Mouse (Mus musculus) urinary bladder, postnatal 4 days (tissue): Measurements from ENCODE around the gene Rpl18a.

ENCODE experiments used
- DNase-seq, 2 experiments: peaks; one replicate each; pipeline ENCODE4 v3.0.0; 2021 to 2022; ENCODE audit warnings: low spot score in 2 of 2

The Rpl18a gene

GRCm38 (mm10) chr8:70897021-70897680, at the start of gene Rpl18a:
Rpl18a (minus strand) TSS chr8:70897412.
- peak; percentile 91 to 93 for DNase-seq

DNA sequence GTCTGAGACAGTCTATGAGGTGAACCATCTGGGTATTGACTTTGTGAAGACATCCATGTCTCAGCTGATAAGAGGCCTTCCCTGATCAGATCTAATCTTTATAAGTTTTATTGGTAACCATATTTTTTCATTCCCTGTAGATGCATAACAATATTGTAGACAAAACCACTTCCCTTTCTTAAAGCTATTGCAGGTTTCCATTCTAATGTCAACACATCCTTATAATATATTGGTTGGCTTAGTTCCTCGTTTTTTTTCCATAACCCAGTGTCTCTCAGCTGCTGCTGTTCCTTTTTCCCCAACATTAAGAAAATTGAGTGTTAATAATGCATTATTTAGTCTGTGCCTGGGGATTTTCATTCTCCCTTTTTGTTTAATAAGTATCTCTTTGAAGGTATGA, 46.0 kb upstream of the Rpl18a start:
- DNase-seq: no peak

DNA sequence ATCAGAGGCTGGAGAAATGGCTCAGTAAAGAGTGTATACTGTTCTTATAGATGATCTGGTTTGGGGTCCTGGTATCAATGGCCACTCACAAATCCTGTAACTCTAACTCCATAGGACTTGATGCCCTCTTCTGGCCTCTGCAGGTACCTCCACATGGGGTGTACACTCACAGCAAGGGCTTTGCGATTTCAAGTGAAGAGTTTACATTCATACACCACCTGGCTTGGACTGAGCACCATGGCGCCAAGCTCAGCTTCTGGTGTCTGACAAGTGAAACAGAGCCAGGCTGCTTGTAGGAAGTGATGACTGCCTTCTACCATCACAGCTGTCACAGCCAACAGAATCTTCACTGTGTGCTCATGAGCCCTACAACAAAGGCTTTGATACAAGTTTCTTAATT, 44.3 kb upstream of the Rpl18a start:
- DNase-seq: no peak

DNA sequence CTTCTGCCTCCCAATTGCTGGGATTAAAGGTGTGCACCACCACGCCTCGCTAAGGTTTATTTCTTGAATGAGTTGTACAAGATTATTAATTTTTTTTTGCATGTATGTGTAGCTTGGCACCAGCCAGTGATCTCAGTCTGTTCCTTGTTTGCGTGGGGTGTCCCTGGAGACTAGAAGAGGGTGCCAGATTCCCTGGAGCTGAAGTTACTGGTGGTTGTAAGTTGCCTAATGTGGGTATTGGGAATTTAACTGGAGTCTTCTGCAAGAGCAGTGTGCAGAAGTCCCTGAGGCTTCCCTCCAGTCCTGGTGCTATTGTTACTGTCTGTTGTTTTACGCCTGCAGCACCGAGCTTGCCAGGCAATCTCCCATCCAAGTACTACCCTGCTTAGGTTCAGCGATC, 40.0 kb upstream of the Rpl18a start:
- DNase-seq: no peak

DNA sequence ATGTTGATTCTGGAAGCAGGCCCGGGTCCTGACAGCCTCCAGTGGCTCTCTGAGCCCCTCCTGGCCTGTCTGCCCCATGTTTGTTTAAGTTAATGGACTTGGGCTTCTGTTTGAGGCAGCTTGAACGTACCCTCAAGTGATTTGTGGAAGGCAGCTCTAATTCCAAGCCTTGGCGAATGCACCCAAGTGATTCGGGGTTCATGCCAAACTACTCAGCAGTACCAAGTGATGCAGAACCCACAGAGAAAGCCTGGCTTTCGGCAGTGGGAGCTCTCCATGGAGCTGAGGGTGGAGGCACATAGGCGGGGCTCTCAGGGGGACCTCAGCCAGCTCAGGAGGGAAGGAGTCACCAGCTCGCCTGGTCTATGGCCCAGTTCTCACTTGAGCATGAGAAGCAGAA, 37.6 kb upstream of the Rpl18a start:
- no peak for DNase-seq

- no peak for DNase-seq
These were observed 35.8 kb upstream of the Rpl18a start for GRCm38 (mm10) chr8:70933036-70933435.

- no peak for DNase-seq
These were observed 34.5 kb upstream of the Rpl18a start for GRCm38 (mm10) chr8:70931731-70932130.

DNA sequence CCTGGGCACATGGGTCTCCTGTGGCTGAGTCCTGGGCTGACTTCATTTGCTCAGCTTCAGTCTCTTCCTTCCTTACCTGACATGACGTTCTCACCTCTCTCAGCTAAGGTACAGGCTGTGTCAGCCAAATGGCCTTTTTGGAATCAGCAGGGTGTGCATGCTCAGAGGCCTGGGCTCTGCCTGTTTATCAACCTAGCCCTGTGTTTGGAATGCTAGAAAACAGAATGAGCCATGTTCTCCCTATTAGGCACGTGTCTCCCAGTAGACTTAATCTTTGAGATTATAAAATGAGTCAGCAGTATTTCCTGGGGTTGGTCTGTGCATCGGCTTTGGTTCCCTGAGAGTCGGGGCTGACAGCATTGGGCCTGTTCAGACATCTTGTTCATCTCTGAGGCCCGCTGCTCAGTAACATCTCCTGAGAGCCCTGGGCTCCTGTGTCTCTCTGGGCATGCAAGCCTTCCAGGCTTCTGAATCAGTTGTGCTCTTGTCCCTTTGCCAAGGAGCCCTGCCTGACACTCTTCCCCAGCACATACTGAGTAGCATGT, 31.6 kb upstream of the Rpl18a start:
- DNase-seq: no peak

- DNase-seq: no peak
These were observed 30.9 kb upstream of the Rpl18a start for GRCm38 (mm10) chr8:70928096-70928495.

DNA sequence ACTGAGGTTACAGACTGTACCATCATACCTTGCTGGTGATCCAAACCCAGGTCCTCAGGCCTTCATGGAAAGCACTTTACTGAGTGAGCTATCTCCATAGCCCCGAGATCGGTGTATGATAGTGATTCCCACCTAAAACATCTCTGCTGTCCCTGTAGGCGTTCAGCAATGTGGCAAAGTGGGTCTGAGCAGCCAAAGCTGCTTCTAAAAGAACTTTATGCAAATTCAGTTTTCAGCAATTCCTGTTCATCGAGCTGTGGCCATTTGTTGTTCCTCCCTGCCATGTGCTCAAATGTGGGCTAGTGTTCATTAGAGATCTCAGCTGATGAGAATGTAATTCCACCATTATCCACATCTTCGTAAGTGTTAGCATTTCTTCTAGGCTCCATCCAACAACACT, 29.2 kb upstream of the Rpl18a start:
- DNase-seq: no peak

DNA sequence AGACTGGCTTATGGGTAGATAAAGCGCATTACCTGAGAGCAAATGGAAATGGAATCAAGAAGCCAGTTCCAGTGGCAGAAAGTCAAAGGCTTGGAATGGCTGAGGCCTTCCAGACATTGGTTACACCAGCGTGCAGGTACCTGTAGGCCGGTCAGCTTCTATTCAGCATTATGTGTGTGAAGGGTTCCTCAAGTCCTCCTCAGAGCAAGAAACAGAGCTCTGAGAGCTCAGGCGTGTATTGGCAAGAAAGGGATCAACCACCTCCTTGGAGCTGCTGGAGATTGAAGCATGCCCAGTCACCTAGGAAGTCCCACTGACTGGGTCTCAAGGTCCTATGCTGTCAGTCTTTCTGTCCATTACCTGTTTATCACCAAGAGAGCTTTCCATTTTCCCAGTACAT, 28.5 kb upstream of the Rpl18a start:
- DNase-seq: no peak

DNA sequence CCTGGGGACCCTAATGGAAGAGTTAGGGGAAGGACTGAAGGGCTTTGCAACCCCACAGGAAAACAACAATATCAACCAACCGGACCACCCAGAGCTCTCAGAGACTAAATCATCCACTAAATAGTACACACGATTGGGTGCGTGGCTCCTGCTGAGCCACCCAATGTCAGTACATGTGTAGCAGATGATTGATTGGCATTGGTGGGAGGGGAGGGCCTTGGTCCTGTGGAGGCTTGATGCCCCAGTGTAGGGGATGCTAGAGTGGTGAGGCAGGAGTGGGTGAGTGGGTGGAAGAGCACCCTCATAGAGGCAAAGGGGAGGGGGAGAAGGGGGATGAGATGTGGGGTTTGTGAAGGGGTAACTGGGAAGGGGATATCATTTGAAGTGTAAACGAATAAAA, 26.9 kb upstream of the Rpl18a start:
- DNase-seq: no peak

DNA sequence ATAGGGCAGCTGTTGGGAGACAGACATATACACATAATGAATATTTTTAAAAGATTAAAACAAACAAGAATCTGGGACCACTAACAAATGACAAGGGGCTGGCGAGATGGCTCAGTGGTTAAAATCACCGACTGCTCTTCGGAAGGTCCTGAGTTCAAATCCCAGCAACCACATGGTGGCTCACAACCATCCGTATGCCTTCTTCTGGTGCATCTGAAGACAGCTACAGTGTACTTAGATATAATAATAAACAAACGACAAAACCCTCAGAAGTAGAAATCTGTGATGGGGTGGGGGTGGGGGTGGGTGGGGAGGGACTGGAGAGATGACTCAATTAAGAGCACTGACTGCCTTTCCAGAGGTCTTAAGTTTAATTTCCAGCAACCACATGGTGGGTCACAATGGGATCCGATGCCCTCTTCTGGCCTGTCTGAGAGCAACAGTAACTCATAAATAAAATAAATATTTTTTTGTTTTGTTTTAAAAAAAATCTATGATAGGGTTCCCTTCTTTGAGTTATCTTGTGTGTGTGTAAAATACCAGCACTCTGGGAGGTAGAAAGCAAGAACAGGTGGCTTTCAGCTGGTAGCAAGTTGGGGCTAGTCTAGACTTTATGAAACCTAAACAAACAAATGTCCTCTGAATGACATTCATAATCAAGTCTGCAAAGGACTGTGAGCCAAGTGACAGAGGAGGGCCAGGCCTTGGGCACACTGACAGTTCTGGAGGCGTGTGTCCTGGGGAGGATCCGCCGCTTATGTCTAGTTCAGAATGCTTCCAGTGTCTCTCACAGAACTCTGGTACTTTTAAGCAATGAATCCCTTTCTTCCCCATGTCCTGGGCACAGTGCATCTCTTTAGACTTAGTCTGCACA, 23.1 kb upstream of the Rpl18a start:
- no peak for DNase-seq

DNA sequence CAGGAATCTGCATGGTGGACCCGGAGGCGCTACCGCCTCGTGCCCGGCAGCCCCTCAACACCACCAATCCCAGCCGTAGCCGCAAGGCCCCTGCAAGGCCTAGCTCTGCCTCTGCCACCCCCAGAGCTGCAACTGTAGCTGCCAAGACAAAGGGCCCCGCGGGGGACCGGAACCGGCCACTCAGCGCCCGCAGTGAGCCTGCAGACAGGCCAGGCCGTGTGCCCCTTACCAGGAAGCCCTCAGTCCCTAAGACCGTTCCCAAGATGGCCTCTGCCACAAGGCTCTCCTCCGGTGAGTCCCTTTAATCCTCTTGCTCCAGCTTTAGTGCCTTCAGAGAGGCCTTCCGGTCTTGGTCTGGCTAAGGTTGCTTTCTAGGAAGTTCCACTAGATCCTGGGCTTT, 17.5 kb upstream of the Rpl18a start:
- DNase-seq: no peak

GRCm38 (mm10) chr8:70913523-70913922, 16.3 kb upstream of the Rpl18a start:
- DNase-seq: no peak

DNA sequence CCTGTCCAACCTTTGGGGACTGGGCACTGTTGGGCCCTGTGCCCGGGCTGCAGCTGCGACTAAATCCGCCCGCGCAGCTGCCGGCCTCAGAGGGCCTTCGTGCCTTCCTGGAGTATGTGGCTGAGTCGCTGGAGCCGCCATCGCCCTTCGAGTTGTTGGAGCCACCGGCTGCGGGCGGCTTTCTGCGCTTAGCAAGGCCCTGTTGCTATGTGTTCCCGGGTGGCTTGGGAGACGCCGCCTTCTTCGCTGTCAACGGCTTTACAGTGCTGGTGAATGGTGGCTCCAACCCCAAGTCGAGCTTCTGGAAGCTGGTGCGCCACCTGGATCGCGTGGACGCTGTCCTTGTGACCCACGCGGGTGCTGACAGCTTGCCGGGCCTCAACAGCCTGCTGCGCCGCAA, 15.7 kb upstream of the Rpl18a start:
- no peak for DNase-seq

GRCm38 (mm10) chr8:70911596-70911995, 14.4 kb upstream of the Rpl18a start:
- DNase-seq: no peak

DNA sequence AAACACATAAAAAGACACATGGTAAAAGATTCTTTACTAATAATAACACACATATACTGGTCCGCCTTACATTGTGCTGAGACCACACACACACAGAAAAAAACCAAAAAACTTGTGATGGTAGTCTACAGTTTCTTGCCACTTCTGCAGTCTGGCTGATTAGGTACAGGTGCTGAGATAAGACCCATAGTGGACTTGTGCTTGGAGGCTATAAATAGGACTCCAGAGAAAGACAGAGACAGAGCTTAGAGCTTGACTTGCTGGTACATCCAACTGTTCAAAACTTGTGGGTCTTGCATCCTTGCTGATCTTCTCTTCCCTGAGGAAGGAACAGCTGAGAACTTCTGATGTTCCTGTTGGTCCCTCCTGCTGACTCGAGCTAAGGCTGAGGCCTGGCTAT, 10.3 kb upstream of the Rpl18a start:
- no peak for DNase-seq

DNA sequence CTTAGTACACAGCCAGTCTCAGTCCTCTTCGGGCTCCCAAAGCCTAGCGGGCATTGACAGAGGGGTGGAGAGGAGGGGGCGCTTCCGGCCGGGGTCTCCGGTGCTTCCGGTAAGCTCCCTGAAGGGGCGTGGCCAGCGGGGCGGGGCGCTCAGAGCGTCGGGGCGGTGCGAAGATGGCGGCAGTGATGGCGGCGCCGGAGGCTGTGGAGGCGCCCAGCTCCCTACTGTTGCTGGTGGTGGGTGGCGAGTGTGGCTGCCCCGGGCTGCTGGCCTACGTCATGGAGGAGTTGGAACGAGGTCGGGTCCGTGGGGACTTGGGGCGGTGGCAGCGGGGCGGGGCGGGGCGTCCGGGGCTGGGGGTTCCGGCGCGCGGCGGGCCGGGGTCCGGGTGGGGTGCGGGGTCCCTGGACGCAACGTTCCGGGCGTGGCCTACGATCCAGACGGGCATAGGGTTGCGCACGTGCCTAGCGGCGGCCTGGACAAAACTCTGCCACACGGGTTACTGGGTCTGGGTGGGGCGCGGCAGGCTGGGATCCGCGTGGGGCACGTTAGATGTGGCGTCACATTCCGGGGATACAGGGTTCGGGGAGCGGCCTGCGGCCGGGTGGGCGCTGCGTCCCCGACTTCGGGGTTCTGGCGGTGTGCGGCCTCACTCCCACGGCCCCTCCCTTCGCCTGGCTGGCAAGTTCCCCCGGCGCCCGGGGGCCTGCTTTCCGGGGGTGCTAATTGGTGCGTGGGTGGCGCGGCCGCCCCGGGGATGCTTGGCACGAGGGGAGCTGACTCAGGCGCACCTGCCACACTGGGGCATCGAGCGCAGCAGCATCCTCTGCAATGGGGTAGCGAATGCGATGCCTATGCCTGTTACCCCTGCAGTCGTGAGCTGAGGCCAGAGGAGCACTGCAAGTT, 8.9 kb upstream of the Rpl18a start, which contains the start of gene Map1s:
TSS of gene Map1s (plus strand) at position 102 of the 906 bp plus-strand sequence.
- peak; percentile 72 to 79 for DNase-seq

- DNase-seq: no peak
These were observed 8.2 kb upstream of the Rpl18a start for GRCm38 (mm10) chr8:70905463-70905830.

DNA sequence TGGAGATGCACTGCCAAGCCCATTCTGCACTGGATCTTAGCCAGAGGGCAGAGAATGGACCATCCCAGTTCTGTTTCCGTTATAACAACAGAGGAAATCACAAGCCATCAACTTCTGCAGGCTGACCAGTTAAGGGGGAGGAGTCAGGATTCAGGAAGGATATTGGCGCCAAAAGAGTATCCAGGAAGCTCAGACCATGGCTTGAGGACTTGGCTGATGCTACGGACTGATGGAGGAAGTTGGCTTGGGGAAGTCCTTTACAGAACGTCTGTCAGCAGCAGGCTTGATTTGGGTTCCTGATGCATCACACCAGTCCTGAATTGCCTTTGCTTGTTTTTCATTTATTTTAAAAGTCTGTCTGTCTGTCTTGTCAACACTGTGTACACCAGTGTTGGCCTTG, 7.3 kb upstream of the Rpl18a start:
- DNase-seq: no peak

GRCm38 (mm10) chr8:70903582-70903981, 6.4 kb upstream of the Rpl18a start:
- no peak for DNase-seq
